ENCODE assay signal across 8 mouse cellular contexts in the genomic region with DNA sequence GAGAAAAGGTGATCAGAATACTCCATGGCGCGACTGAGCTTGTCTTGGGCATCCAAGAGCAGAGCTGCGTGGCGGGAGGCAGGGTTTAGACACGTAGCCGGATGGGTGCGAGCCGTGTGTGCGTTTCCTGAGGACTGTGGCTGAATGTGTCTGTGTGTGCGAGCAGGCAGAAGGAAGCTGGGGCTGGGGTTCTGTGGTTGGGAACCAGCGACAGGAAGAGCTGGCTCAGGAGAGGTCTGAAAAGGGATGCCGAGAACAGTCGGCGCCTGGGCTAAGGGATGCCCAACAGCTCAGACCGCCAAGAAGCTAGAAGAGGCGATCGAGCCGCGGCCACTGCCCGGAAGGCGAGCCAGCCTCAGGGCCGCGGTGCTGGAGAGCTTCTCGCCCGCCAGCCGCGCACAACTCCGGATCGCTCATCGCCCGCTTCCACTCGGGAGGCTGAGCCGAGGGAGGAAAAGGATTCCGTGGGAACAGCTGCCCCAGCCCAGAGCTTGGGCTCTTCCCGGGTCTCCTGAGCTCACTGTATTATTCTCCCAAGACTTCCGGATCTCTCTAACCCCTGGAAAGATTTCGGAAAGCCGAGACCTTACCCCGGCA.
DNase-seq lines count a peak whose midpoint lies in the region; ATAC-seq and TF ChIP-seq lines count a peak whose summit lies in the region.

No protein-coding gene starts in this region.

- ATAC-seq in forebrain, embryonic 16.5 days, result no peak
- ATAC-seq in kidney, postnatal 0 days (replicated peaks; ENCODE audit: low FRiP score, low read depth), result no peak
- ATAC-seq in midbrain, embryonic 15.5 days (replicated peaks), result no peak

- no peak overlapping the region for H3K27ac ChIP-seq in testis, adult 2 months (ENCODE audit: control insufficient read depth, insufficient read depth, low read depth, low read length)
- peak overlapping the region; percentile 94 for H3K27ac ChIP-seq in forebrain, embryonic 16.5 days (ENCODE audit: low read length)
- H3K27ac ChIP-seq in kidney, postnatal 0 days, result no peak overlapping the region
- H3K27ac ChIP-seq in midbrain, embryonic 15.5 days, result peak overlapping the region; percentile 91

- no peak for TF ChIP-seq CTCF in testis, adult 2 months (IDR thresholded peaks at IDR 0.05; ENCODE audit: control insufficient read depth, insufficient read depth, insufficient replicate concordance, low read depth, low read length)
- no peak for TF ChIP-seq CTCF in kidney, postnatal 0 days (IDR thresholded peaks at IDR 0.05; ENCODE audit: low read depth)

- peaks cover 6% of the 10 kb centered on the region for H3K27me3 ChIP-seq in testis, adult 2 months (ENCODE audit: control insufficient read depth, insufficient read depth, low read length)
- peaks cover 4% of the 10 kb centered on the region; the same call in 1 of the 2 replicates for H3K27me3 ChIP-seq in forebrain, embryonic 16.5 days (replicated peaks; ENCODE audit: control insufficient read depth, insufficient read depth, low read length)
- peaks cover 46% of the 10 kb centered on the region for H3K27me3 ChIP-seq in kidney, postnatal 0 days (ENCODE audit: insufficient read depth, low read length)
- H3K27me3 ChIP-seq in midbrain, embryonic 15.5 days (replicated peaks), result no peaks in the 10 kb centered on the region

- H3K4me3 ChIP-seq in testis, adult 2 months (ENCODE audit: control insufficient read depth, low read depth, low read length), result peak overlapping the region; percentile 37
- H3K4me3 ChIP-seq in forebrain, embryonic 16.5 days (replicated peaks; ENCODE audit: low read length), result peak overlapping the region; percentile 67
- H3K4me3 ChIP-seq in kidney, postnatal 0 days (replicated peaks; ENCODE audit: low read depth, low read length), result peak overlapping the region; percentile 66
- H3K4me3 ChIP-seq in midbrain, embryonic 15.5 days, result peak overlapping the region; percentile 77

- H3K9ac ChIP-seq in forebrain, embryonic 16.5 days (replicated peaks; ENCODE audit: low read depth, low read length), result peak overlapping the region; percentile 85
- peak overlapping the region; percentile 60 for H3K9ac ChIP-seq in kidney, postnatal 0 days (ENCODE audit: low read depth, low read length)
- peak overlapping the region; percentile 74 for H3K9ac ChIP-seq in midbrain, embryonic 15.5 days

- peak; percentile 62 to 68 for DNase-seq in cerebellum, postnatal 25 days
- DNase-seq in cerebellum, adult 9-10 months, result no peak
- DNase-seq in testis, postnatal 14 days (ENCODE audit: low spot score), result no peak
- peak; percentile 36 for DNase-seq in kidney, postnatal 0 days (ENCODE audit: low spot score)
- DNase-seq in natural killer cell, adult 2 months (ENCODE audit: low spot score in 2 of 2), result no peak

- peaks cover 6% of the 10 kb centered on the region for H3K4me1 ChIP-seq in testis, adult 2 months (ENCODE audit: control insufficient read depth, insufficient read depth, low read length)
- peaks cover 70% of the 10 kb centered on the region for H3K4me1 ChIP-seq in forebrain, embryonic 16.5 days (replicated peaks; ENCODE audit: control insufficient read depth, insufficient read depth, low read length)
- H3K4me1 ChIP-seq in kidney, postnatal 0 days (replicated peaks; ENCODE audit: insufficient read depth, low read length), result peaks cover 22% of the 10 kb centered on the region; the same call in 1 of the 2 replicates
- peaks cover 74% of the 10 kb centered on the region for H3K4me1 ChIP-seq in midbrain, embryonic 15.5 days

- TF ChIP-seq POLR2A in testis, adult 2 months (IDR thresholded peaks at IDR 0.05; ENCODE audit: control insufficient read depth, low read depth, low read length), result no peak

- 0% methylated on average over 39 of the region's 39 CpGs for WGBS in forebrain, embryonic 16.5 days
- WGBS in kidney, postnatal 0 days, result under 1% methylated on average over 39 of the region's 39 CpGs
- 1% methylated on average over 36 of the region's 39 CpGs for WGBS in midbrain, embryonic 15.5 days

- H3K36me3 ChIP-seq in testis, adult 2 months (ENCODE audit: control insufficient read depth, insufficient read depth, low read length), result no peaks in the 10 kb centered on the region
- no peaks in the 10 kb centered on the region for H3K36me3 ChIP-seq in forebrain, embryonic 16.5 days (ENCODE audit: control insufficient read depth, insufficient read depth)
- H3K36me3 ChIP-seq in kidney, postnatal 0 days (ENCODE audit: insufficient read depth, low read length), result no peaks in the 10 kb centered on the region
- H3K36me3 ChIP-seq in midbrain, embryonic 15.5 days (replicated peaks), result no peaks in the 10 kb centered on the region

- no peaks in the 10 kb centered on the region for H3K9me3 ChIP-seq in forebrain, embryonic 16.5 days (ENCODE audit: control insufficient read depth, low read length)
- H3K9me3 ChIP-seq in kidney, postnatal 0 days (replicated peaks; ENCODE audit: low read length), result no peaks in the 10 kb centered on the region
- no peaks in the 10 kb centered on the region for H3K9me3 ChIP-seq in midbrain, embryonic 15.5 days

- peak overlapping the region; percentile 95 for H3K4me2 ChIP-seq in forebrain, embryonic 16.5 days (ENCODE audit: low read length)
- peak overlapping the region; percentile 100 for H3K4me2 ChIP-seq in kidney, postnatal 0 days (ENCODE audit: low read length)
- H3K4me2 ChIP-seq in midbrain, embryonic 15.5 days, result peak overlapping the region; percentile 96

Comparison
In these comparisons a context has a peak if more than half of its experiments do, and no peak if none do; other contexts are left out.
1. DNase-seq: peak in cerebellum, postnatal 25 days (2 of 2) and kidney, postnatal 0 days (single experiment); none in cerebellum, adult 9-10 months (single experiment), testis, postnatal 14 days (single experiment) and natural killer cell, adult 2 months (0 of 2).
2. H3K27ac ChIP-seq: peak in forebrain, embryonic 16.5 days (single experiment) and midbrain, embryonic 15.5 days (single experiment); none in testis, adult 2 months (single experiment) and kidney, postnatal 0 days (single experiment).
3. Peak in every context shown above with its lines, with median percentiles within 50 percentile points of each other: H3K4me3 ChIP-seq, H3K4me2 ChIP-seq and H3K9ac ChIP-seq.